Mouse (Mus musculus): ENCODE measurements at regions not wholly inside any gene's neighbourhood (a gene's known extent, or its start where the extent isn't known, plus 50 kb on each side); places are given as distances from the start of the nearest gene placed in this dataset.

DNA sequence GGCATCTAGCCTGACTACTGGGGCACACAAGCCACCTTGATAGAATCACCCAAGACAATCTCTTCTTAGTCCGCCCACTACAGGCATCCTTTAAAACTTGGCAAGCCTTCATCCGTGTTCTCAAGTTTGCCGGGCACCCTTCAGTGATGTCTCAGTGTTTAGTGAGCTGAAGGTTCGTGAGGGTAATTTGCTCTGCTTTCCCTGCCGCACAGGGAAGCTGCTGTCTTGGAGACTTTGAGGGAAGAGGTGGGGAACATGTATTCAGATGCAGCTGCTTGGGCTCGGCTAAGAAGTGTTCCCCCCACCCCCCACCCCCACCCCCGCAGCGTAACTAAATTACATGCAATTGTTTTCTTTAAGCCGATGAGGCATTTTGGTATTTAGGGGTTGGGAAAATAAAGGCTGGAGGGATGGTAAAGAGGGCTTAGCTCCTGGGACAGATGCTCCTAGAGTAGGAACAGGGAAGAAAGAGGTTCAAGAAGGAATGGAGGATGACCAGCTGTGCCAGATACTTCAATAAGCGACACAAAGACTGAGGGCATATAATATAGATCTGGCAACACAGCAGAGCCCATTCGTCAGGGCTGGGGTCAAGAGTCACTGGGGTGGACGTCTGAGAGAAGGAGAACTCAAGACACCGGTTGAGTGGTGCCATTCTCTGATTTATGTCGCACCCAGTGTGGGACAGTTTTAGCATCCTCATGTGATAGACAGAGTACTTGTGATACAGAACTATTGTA is 172.4 kb upstream of the Krr1 start:
- Histone ChIP-seq H3K4me3 (ENCODE audit: low read depth, low read length) (no peak overlapping the region), H3K9me3 (replicated peaks; ENCODE audit: control insufficient read depth, low read length) (no peaks in the 10 kb centered on the region), H3K36me3 (replicated peaks; ENCODE audit: control insufficient read depth, insufficient read depth, low read length) (no peaks in the 10 kb centered on the region), H3K27me3 (ENCODE audit: control insufficient read depth, insufficient read depth, low read length) (no peaks in the 10 kb centered on the region), H3K27ac (ENCODE audit: low read depth) (no peak overlapping the region), H3K9ac (replicated peaks; ENCODE audit: low read depth, low read length) (no peak overlapping the region), H3K4me2 (ENCODE audit: low read depth, low read length) (no peak overlapping the region), H3K4me1 (ENCODE audit: control insufficient read depth, insufficient read depth) (peaks cover 20% of the 10 kb centered on the region)
- TF ChIP-seq CTCF (IDR thresholded peaks at IDR 0.05; ENCODE audit: low read depth) (no peak), EP300 (IDR thresholded peaks at IDR 0.05; ENCODE audit: low read depth) (no peak)
- DNase-seq (ENCODE audit: low spot score) (no peak), ATAC-seq (ENCODE audit: insufficient read depth, low read depth) (no peak)
- WGBS, result 82% methylated on average over 14 of the region's 14 CpGs

DNA sequence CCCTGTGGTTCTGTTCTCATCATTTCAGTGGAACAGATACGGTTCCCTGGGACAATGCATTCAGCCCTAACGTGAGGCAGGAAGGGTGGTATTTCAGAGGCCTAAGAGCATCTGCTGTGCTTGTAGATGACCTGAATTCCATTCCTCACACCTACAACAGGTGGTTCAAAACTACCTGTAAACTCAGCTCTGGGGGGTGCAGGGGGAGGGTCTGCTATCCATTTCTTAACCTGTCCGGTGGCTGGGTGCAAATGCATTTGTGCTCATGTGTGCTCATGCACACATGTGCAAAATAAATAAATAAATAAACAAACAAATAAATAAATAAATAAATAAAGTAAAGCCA is 171.9 kb upstream of the Krr1 start:
- H3K36me3 ChIP-seq (replicated peaks; ENCODE audit: control insufficient read depth, insufficient read depth, low read length), result no peaks in the 10 kb centered on the region
- no peaks in the 10 kb centered on the region for H3K9me3 ChIP-seq (replicated peaks; ENCODE audit: control insufficient read depth, low read length)
- TF ChIP-seq CTCF (IDR thresholded peaks at IDR 0.05; ENCODE audit: low read depth), result no peak
- no peak for TF ChIP-seq EP300 (IDR thresholded peaks at IDR 0.05; ENCODE audit: low read depth)
- 92% methylated on average over 3 of the region's 3 CpGs for WGBS
- no peak overlapping the region for H3K9ac ChIP-seq (replicated peaks; ENCODE audit: low read depth, low read length)
- H3K4me3 ChIP-seq (ENCODE audit: low read depth, low read length), result no peak overlapping the region
- DNase-seq (ENCODE audit: low spot score) (no peak), ATAC-seq (ENCODE audit: insufficient read depth, low read depth) (no peak)
- peaks cover 17% of the 10 kb centered on the region for H3K4me1 ChIP-seq (ENCODE audit: control insufficient read depth, insufficient read depth)
- peak overlapping the region; percentile 11; the same call in 1 of the 2 replicates for H3K4me2 ChIP-seq (ENCODE audit: low read depth, low read length)
- H3K27ac ChIP-seq (ENCODE audit: low read depth), result no peak overlapping the region
- H3K27me3 ChIP-seq (ENCODE audit: control insufficient read depth, insufficient read depth, low read length), result no peaks in the 10 kb centered on the region

DNA sequence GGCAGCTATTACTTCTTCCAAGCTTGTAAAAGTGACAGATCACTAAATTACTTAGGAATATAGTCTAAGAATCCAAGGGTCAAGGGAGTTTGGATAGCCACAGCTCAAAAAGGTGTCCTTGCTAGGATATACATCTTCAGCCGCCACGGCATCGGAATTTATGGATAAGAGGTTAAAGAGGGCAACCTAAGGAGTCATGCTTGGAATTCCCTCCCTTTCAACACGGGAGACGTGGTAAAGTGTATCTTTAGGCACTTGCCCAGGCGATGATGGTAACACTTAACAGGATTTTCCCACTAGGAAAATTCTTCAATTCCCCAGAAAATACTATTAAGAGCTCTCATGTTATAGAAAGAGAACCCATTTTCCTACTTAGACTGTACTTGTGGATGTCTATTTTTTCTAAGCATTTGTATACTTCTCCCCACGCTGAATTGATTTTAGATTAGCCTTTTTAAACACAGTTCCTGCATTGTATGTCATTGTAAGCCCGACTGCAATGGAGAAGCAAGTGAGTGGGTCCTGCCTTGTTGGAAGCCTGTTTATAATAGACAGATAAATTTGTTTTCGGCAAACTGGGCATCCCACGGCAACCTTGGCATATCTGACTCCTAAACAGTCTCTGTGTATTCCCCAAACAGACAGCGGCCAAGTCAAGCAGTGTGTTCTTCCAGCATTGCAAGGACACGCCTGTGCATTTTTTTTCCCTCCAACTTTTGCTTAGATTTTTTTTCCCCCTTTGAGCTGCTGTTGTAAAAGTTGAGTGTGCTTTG is 171.3 kb upstream of the Krr1 start:
- DNase-seq (ENCODE audit: low spot score), result peak; percentile 6
- peaks cover 17% of the 10 kb centered on the region for H3K4me1 ChIP-seq (ENCODE audit: control insufficient read depth, insufficient read depth)
- H3K4me2 ChIP-seq (ENCODE audit: low read depth, low read length), result peak overlapping the region; percentile 41
- 35% methylated on average over 12 of the region's 12 CpGs for WGBS
- no peak overlapping the region for H3K4me3 ChIP-seq (ENCODE audit: low read depth, low read length)
- ATAC-seq (ENCODE audit: insufficient read depth, low read depth), result no peak; the same call in 1 of the 2 replicates
- H3K27ac ChIP-seq (ENCODE audit: low read depth), result no peak overlapping the region
- H3K27me3 ChIP-seq (ENCODE audit: control insufficient read depth, insufficient read depth, low read length), result no peaks in the 10 kb centered on the region
- H3K36me3 ChIP-seq (replicated peaks; ENCODE audit: control insufficient read depth, insufficient read depth, low read length), result no peaks in the 10 kb centered on the region
- H3K9me3 ChIP-seq (replicated peaks; ENCODE audit: control insufficient read depth, low read length), result no peaks in the 10 kb centered on the region
- TF ChIP-seq CTCF (IDR thresholded peaks at IDR 0.05; ENCODE audit: low read depth), result no peak
- no peak for TF ChIP-seq EP300 (IDR thresholded peaks at IDR 0.05; ENCODE audit: low read depth)
- H3K9ac ChIP-seq (replicated peaks; ENCODE audit: low read depth, low read length), result no peak overlapping the region

DNA sequence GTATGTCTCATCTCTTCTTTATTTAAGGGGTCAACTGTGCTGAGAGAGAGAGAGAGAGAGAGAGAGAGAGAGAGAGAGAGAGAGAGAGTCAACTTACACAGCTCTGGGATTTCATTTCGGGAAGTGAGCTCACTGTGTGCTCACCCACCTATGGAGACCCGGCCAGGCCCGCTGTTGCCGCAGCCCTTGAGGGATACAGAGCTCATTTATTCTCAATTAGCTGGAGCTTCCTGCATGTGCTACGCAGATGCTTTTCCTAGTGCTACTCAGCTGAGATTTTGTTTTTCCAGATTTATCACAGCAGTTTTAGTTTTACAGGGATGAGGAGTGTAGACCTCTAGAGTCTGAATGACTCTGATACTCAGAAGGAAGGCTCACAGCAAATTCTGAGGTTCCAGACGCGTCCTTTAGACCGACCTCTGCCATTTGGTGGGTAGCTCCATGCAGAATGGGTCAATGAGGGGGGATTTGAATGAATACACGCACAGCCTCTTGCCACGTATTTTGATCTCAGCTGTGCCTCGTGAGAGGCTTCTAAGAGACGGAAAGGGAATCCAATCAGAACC is 170.6 kb upstream of the Krr1 start:
- ATAC-seq (ENCODE audit: insufficient read depth, low read depth), result no peak
- H3K9ac ChIP-seq (replicated peaks; ENCODE audit: low read depth, low read length), result no peak overlapping the region
- no peaks in the 10 kb centered on the region for H3K36me3 ChIP-seq (replicated peaks; ENCODE audit: control insufficient read depth, insufficient read depth, low read length)
- H3K4me1 ChIP-seq (ENCODE audit: control insufficient read depth, insufficient read depth), result peaks cover 24% of the 10 kb centered on the region
- H3K4me3 ChIP-seq (ENCODE audit: low read depth, low read length), result no peak overlapping the region
- peak; percentile 8 for DNase-seq (ENCODE audit: low spot score)
- H3K9me3 ChIP-seq (replicated peaks; ENCODE audit: control insufficient read depth, low read length), result no peaks in the 10 kb centered on the region
- H3K4me2 ChIP-seq (ENCODE audit: low read depth, low read length), result no peak overlapping the region
- H3K27ac ChIP-seq (ENCODE audit: low read depth), result no peak overlapping the region
- WGBS, result 59% methylated on average over 12 of the region's 12 CpGs
- no peak for TF ChIP-seq EP300 (IDR thresholded peaks at IDR 0.05; ENCODE audit: low read depth)
- no peaks in the 10 kb centered on the region for H3K27me3 ChIP-seq (ENCODE audit: control insufficient read depth, insufficient read depth, low read length)

DNA sequence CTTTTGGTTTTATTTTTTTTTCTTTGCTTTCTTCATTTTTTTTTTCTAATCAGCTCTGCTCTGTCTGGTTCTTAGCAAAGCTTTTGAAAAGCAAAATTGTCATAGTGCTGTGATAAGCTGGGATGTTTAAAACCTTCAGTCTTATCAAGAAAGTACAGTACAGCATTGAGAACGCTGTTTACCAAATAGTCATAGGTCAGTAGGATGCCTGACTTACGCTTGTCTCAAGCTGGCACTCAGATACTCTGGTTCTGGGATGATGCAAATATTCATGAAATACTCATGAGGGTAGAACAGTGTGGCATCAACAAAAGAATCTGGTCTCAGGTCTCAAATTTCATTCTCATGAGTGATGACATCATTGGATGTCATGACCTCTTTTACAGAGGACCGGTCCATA is 166.1 kb upstream of the Krr1 start:
- no peak overlapping the region for H3K4me2 ChIP-seq (ENCODE audit: low read depth, low read length)
- H3K27me3 ChIP-seq (ENCODE audit: control insufficient read depth, insufficient read depth, low read length), result no peaks in the 10 kb centered on the region
- WGBS, result 75% methylated on average over 3 of the region's 3 CpGs

More for the DNA sequence above, 166.1 kb upstream of the Krr1 start:
- H3K27ac ChIP-seq (ENCODE audit: low read depth), result no peak overlapping the region
- no peak overlapping the region for H3K4me3 ChIP-seq (ENCODE audit: low read depth, low read length)
- DNase-seq (ENCODE audit: low spot score) (no peak), ATAC-seq (ENCODE audit: insufficient read depth, low read depth) (no peak)
- TF ChIP-seq EP300 (IDR thresholded peaks at IDR 0.05; ENCODE audit: low read depth) (no peak), CTCF (IDR thresholded peaks at IDR 0.05; ENCODE audit: low read depth) (no peak)
- no peaks in the 10 kb centered on the region for H3K36me3 ChIP-seq (replicated peaks; ENCODE audit: control insufficient read depth, insufficient read depth, low read length)
- no peak overlapping the region for H3K9ac ChIP-seq (replicated peaks; ENCODE audit: low read depth, low read length)
- peaks cover 18% of the 10 kb centered on the region for H3K4me1 ChIP-seq (ENCODE audit: control insufficient read depth, insufficient read depth)
- H3K9me3 ChIP-seq (replicated peaks; ENCODE audit: control insufficient read depth, low read length), result no peaks in the 10 kb centered on the region

All from heart, postnatal 0 days (tissue).